Mouse (Mus musculus) hindbrain, embryonic 16.5 days (tissue): Measurements from ENCODE around the gene Mrps18b. TPM values are rescaled to one million over a fixed set of nuclear protein-coding genes. Genes with fewer than 3 reads are reported as not detected.
A peak's percentile ranks its signal among the peaks of the same experiment; 100 is the strongest.
"Not testable (repeated sequence)": the region's sequence is repeated elsewhere in the genome, so short reads cannot be mapped to it uniquely, and the experiment has no call there.

Source experiments
- ATAC-seq: fragments of 200-750 bp; cut with Nextera tagmentation; 2 replicates; pipeline ENCODE4 v1.8.0; 2017; ENCODE audit warnings: moderate TSS enrichment, moderate library complexity
- H3K27ac ChIP-seq: fragments of 300-500 bp; sonication (generic); 2 replicates; pipeline ENCODE4 v1.5.1; 2014; ENCODE audit warnings: low read depth, mild to moderate bottlenecking, control low read depth, low read length, moderate library complexity
- H3K27me3 ChIP-seq: fragments of 300-500 bp; sonication (generic); replicated peaks from 2 replicates; pipeline ENCODE4 v1.6.1; 2014; ENCODE audit warnings: low read length; ENCODE audit not compliant: control insufficient read depth, insufficient read depth
- H3K36me3 ChIP-seq: fragments of 300-500 bp; sonication (generic); 2 replicates; pipeline ENCODE4 v1.6.1; 2014; ENCODE audit warnings: mild to moderate bottlenecking, low read length, moderate library complexity, mixed read lengths; ENCODE audit not compliant: control insufficient read depth, insufficient read depth
- H3K4me1 ChIP-seq: fragments of 300-500 bp; sonication (generic); 2 replicates; pipeline ENCODE4 v1.6.1; 2014; ENCODE audit warnings: low read depth, low read length; ENCODE audit not compliant: control insufficient read depth, insufficient read depth
- H3K4me2 ChIP-seq: fragments of 300-500 bp; sonication (generic); 2 replicates; pipeline ENCODE4 v1.6.1; 2014; ENCODE audit warnings: mild to moderate bottlenecking, low read length, control low read depth, moderate library complexity
- H3K4me3 ChIP-seq: fragments of 300-500 bp; sonication (generic); 2 replicates; pipeline ENCODE4 v1.5.1; 2014; ENCODE audit warnings: mild to moderate bottlenecking, low read length, control low read depth, moderate library complexity
- H3K9ac ChIP-seq: fragments of 300-500 bp; sonication (generic); 2 replicates; pipeline ENCODE4 v1.6.1; 2014; ENCODE audit warnings: low read depth, mild to moderate bottlenecking, control low read depth, low read length, moderate library complexity
- H3K9me3 ChIP-seq: fragments of 300-500 bp; sonication (generic); 2 replicates; pipeline ENCODE4 v1.6.1; 2014; ENCODE audit warnings: mild to moderate bottlenecking, low read length, moderate library complexity; ENCODE audit not compliant: control insufficient read depth
- WGBS: fragments of 180-500 bp; shearing (Covaris S2); extraction: QIAGEN DNeasy Blood & Tissue Kit; methylation state at CpG from one replicate; pipeline ENCODE4 v1.1.7; 2014; 5-methylcytosine and 5-hydroxymethylcytosine counted together
- polyA plus RNA-seq: library from polyadenylated mRNA; unstranded; fragments of >200 nt; fragmentation: Nextera tagmentation; extraction: Ambion mirVana; gene quantifications from 2 replicates; pipeline ENCODE4 v1.2.1, GENCODE M21; 2015

Gene Mrps18b
- 59.6 and 67.4 TPM in 2 replicates for polyA plus RNA-seq

DNA sequence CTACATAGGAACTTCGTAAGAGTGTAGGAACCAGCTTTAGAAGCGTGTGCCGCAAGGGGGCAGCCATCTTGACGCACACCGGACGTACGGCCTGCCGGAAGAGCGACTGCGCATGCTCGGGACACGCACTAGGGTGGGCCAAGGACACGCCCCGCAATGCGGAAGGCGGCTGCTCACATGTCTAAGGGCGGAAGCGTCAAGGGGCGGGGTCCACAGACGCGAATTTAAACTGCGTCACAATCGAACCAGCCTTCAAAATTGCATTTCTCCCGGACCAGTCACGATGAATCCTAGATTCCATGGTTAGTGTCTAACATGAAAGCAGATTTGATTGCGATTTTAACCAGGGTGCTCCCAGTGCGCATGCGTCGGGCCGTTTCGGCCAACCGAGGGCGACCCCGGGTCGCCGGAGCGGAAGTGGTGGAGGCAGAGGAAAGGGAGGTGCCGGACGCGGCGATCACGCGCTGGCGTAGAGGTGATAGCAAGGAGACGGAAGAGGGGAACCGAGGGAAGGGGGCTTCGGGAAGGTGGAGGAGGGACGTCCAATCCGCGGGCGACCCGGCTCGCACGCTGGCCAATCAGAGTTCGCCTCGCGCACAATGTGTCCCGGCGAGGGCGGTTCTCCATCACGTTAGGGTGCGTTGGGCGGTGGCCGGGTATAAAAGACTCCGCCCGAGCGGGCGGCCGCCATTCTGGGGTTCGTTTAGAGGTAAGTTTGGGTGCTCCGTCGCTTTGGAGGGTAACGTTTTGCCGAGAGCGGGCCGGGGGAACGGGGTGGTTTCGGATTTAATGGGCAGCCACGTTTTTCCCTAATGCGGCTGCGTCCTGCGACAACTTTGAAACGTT lies at the start of gene Mrps18b, which contains the start of gene Ppp1r10:
Gene Mrps18b (minus strand): TSS at position 93 of the 846 bp plus-strand sequence.
Gene Ppp1r10 (plus strand): TSS at position 138 of the 846 bp plus-strand sequence.
- under 1% methylated on average over 83 of the region's 83 CpGs for WGBS
- ATAC-seq, result peak; percentile 95
- H3K9ac ChIP-seq, result peak within 1 kb of the TSS; percentile 88
- peak within 1 kb of the TSS; percentile 67 for H3K4me3 ChIP-seq
- peak within 1 kb of the TSS; percentile 88 for H3K4me2 ChIP-seq
- H3K27ac ChIP-seq, result peak within 1 kb of the TSS; percentile 91
- H3K4me1 ChIP-seq, result peaks cover 26% of the 10 kb centered on the region
- H3K9me3 ChIP-seq, result no peaks in the 10 kb centered on the region
- no peaks in the 10 kb centered on the region for H3K27me3 ChIP-seq
- H3K36me3 ChIP-seq, result no peaks in the 10 kb centered on the region; the same call in 1 of the 2 replicates

- H3K36me3 ChIP-seq, result peaks cover 45% of the 10 kb centered on the region
Measured at GRCm38 (mm10) chr17:35963279-35963678, 47.1 kb upstream of the Mrps18b start.

GRCm38 (mm10) chr17:35958533-35959223 lies 42.5 kb upstream of the Mrps18b start:
- Histone ChIP-seq H3K4me2 (no peak overlapping the region), H3K9me3 (no peaks in the 10 kb centered on the region), H3K27ac (no peak overlapping the region), H3K4me1 (no peaks in the 10 kb centered on the region), H3K4me3 (no peak overlapping the region), H3K27me3 (no peaks in the 10 kb centered on the region), H3K36me3 (peaks cover 65% of the 10 kb centered on the region), H3K9ac (no peak overlapping the region)
- WGBS, result 97% methylated on average over 15 of the region's 15 CpGs
- ATAC-seq, result no peak

More at GRCm38 (mm10) chr17:35963279-35963678, 47.1 kb upstream of the Mrps18b start:
- Histone ChIP-seq H3K4me1 (peaks cover 6% of the 10 kb centered on the region), H3K9me3 (no peaks in the 10 kb centered on the region), H3K9ac (no peak overlapping the region), H3K4me3 (no peak overlapping the region), H3K27me3 (no peaks in the 10 kb centered on the region), H3K27ac (no peak overlapping the region), H3K4me2 (no peak overlapping the region)
- no peak for ATAC-seq
- WGBS, result 88% methylated on average over 10 of the region's 10 CpGs

- Histone ChIP-seq H3K9ac (no peak overlapping the region), H3K4me3 (no peak overlapping the region), H3K27ac (no peak overlapping the region), H3K9me3 (no peaks in the 10 kb centered on the region), H3K27me3 (no peaks in the 10 kb centered on the region), H3K4me2 (no peak overlapping the region), H3K36me3 (peaks cover 33% of the 10 kb centered on the region), H3K4me1 (no peaks in the 10 kb centered on the region)
- no peak for ATAC-seq
- 78% methylated on average over 8 of the region's 8 CpGs for WGBS
Measured at GRCm38 (mm10) chr17:35954665-35955064, 38.5 kb upstream of the Mrps18b start.

DNA sequence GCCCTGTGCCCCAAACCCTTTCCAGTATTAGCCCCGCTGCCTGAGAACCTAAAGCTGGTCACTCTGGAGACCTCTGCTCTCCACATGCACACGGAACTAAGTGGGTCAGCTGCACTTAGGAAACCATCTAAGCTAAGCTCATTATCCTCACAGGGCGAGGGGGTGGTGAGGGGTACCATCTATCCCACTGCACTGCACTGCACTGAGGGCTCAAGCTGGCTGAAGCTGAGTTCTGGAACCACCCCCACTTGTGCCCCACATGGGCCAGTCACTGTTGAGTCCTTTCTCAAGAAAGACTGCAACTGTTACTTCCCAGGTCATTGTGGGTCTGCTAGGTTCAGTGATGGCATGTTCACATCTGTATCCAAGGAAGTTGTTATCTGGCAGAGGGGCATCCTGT lies 36.4 kb upstream of the Mrps18b start:
- peak; percentile 35; the same call in 1 of the 2 replicates for ATAC-seq
- WGBS, result 100% methylated on average over 2 of the region's 3 CpGs

GRCm38 (mm10) chr17:35950946-35951345 lies 34.8 kb upstream of the Mrps18b start:
- H3K4me3 ChIP-seq, H3K9ac ChIP-seq, H3K36me3 ChIP-seq, H3K27me3 ChIP-seq, H3K4me2 ChIP-seq, ATAC-seq, H3K27ac ChIP-seq, H3K9me3 ChIP-seq, H3K4me1 ChIP-seq: not testable (repeated sequence)

More for the DNA sequence above, 36.4 kb upstream of the Mrps18b start:
- H3K27me3 ChIP-seq, H3K27ac ChIP-seq, H3K4me2 ChIP-seq, H3K9me3 ChIP-seq, H3K4me3 ChIP-seq, H3K9ac ChIP-seq, H3K4me1 ChIP-seq: not testable (repeated sequence)
- H3K36me3 ChIP-seq, result peaks cover 14% of the 10 kb centered on the region

- WGBS, result 49% methylated on average over 1 of the region's 1 CpGs
- no peak overlapping the region for H3K9ac ChIP-seq
- no peaks in the 10 kb centered on the region for H3K36me3 ChIP-seq
- no peak overlapping the region for H3K4me2 ChIP-seq
- no peak overlapping the region for H3K4me3 ChIP-seq
- H3K4me1 ChIP-seq, result no peaks in the 10 kb centered on the region
- no peaks in the 10 kb centered on the region for H3K9me3 ChIP-seq
- H3K27me3 ChIP-seq, result no peaks in the 10 kb centered on the region
- H3K27ac ChIP-seq, result no peak overlapping the region
- ATAC-seq, result no peak
Measured at GRCm38 (mm10) chr17:35939941-35940340, 23.8 kb upstream of the Mrps18b start.

- no peak overlapping the region for H3K27ac ChIP-seq
- no peak overlapping the region for H3K9ac ChIP-seq
- no peak for ATAC-seq
- no peak overlapping the region for H3K4me2 ChIP-seq
- WGBS, result 49% methylated on average over 2 of the region's 2 CpGs
- H3K36me3 ChIP-seq, result no peaks in the 10 kb centered on the region
- no peaks in the 10 kb centered on the region for H3K9me3 ChIP-seq
- no peaks in the 10 kb centered on the region for H3K4me1 ChIP-seq
- no peaks in the 10 kb centered on the region for H3K27me3 ChIP-seq
- no peak overlapping the region for H3K4me3 ChIP-seq
Measured at GRCm38 (mm10) chr17:35939108-35939507, 22.9 kb upstream of the Mrps18b start.

GRCm38 (mm10) chr17:35937700-35938348 lies 21.6 kb upstream of the Mrps18b start:
- H3K27me3 ChIP-seq, result no peaks in the 10 kb centered on the region
- no peak overlapping the region for H3K27ac ChIP-seq
- ATAC-seq, result peak; percentile 90
- 53% methylated on average over 2 of the region's 2 CpGs for WGBS
- H3K36me3 ChIP-seq, result no peaks in the 10 kb centered on the region
- no peak overlapping the region for H3K4me3 ChIP-seq
- no peak overlapping the region for H3K4me2 ChIP-seq
- H3K4me1 ChIP-seq, result no peaks in the 10 kb centered on the region
- H3K9ac ChIP-seq, result no peak overlapping the region
- no peaks in the 10 kb centered on the region for H3K9me3 ChIP-seq
